Mouse (Mus musculus) midbrain, postnatal 0 days (tissue): ENCODE measurements around the gene Lrrc61. TPM values are rescaled to one million over a fixed set of nuclear protein-coding genes. Genes with fewer than 3 reads are reported as not detected.

ENCODE experiments used
- ATAC-seq: fragments of 200-750 bp; cut with Nextera tagmentation; 2 replicates; pipeline ENCODE4 v1.8.0; 2017; ENCODE audit warnings: moderate number of reproducible peaks, mild to moderate bottlenecking, moderate TSS enrichment, moderate library complexity; ENCODE audit not compliant: low FRiP score
- DNase-seq: peaks from one replicate; pipeline ENCODE4 v3.0.0-alpha.2; 2015; ENCODE audit warnings: low spot score
- H3K27ac ChIP-seq: fragments of 300-500 bp; sonication (generic); 2 replicates; pipeline ENCODE4 v1.5.1; 2014; ENCODE audit warnings: low read depth, mild to moderate bottlenecking, low read length, mixed read lengths
- H3K27me3 ChIP-seq: fragments of 300-500 bp; sonication (generic); 2 replicates; pipeline ENCODE4 v1.6.1; 2014; ENCODE audit warnings: low read length, control low read depth, mixed read lengths; ENCODE audit not compliant: insufficient read depth
- H3K36me3 ChIP-seq: fragments of 300-500 bp; sonication (generic); 2 replicates; pipeline ENCODE4 v1.6.1; 2014; ENCODE audit warnings: low read length, control low read depth, mixed read lengths; ENCODE audit not compliant: insufficient read depth
- H3K4me1 ChIP-seq: fragments of 300-500 bp; sonication (generic); 2 replicates; pipeline ENCODE4 v1.6.1; 2014; ENCODE audit warnings: mild to moderate bottlenecking, control low read depth, antibody characterized with exemption, low read length, mixed read lengths; ENCODE audit not compliant: insufficient read depth
- H3K4me2 ChIP-seq: fragments of 300-500 bp; sonication (generic); 2 replicates; pipeline ENCODE4 v1.6.1; 2014; ENCODE audit warnings: low read depth, mild to moderate bottlenecking, low read length, mixed read lengths; ENCODE audit not compliant: poor library complexity, severe bottlenecking
- H3K4me3 ChIP-seq: fragments of 300-500 bp; sonication (generic); 2 replicates; pipeline ENCODE4 v1.5.1; 2014; ENCODE audit warnings: low read depth, mild to moderate bottlenecking, low read length, moderate library complexity
- H3K9ac ChIP-seq: fragments of 300-500 bp; sonication (generic); replicated peaks from 2 replicates; pipeline ENCODE4 v1.6.1; 2014; ENCODE audit warnings: mild to moderate bottlenecking, low read length, moderate library complexity, mixed read lengths; ENCODE audit not compliant: poor library complexity, severe bottlenecking
- H3K9me3 ChIP-seq: fragments of 300-500 bp; sonication (generic); 2 replicates; pipeline ENCODE4 v1.6.1; 2016; ENCODE audit warnings: low read length, control low read depth
- CTCF ChIP-seq: IDR thresholded peaks from 2 replicates; pipeline ENCODE4 v1.5.1; 2016; ENCODE audit warnings: antibody characterized with exemption, mild to moderate bottlenecking
- WGBS: fragments of 180-500 bp; shearing (Covaris S2); extraction: QIAGEN DNeasy Blood & Tissue Kit; methylation state at CpG from one replicate; pipeline ENCODE4 v1.1.7; 2014; 5-methylcytosine and 5-hydroxymethylcytosine counted together
- polyA plus RNA-seq: library from polyadenylated mRNA; unstranded; fragments of >200 nt; fragmentation: Nextera tagmentation; extraction: Ambion mirVana; gene quantifications from 2 replicates; pipeline ENCODE4 v1.2.1, GENCODE M21; 2015
- total RNA-seq: library from RNA; depleted of rRNA; stranded (reverse); fragments of >200 nt; gene quantifications from 2 replicates; pipeline ENCODE4 v1.2.3, GENCODE M21; 2014

Lrrc61 gene
- total and polyA plus RNA-seq, 2 experiments from 2014 or later, result 23.3 to 82.4 TPM

GRCm38 (mm10) chr6:48591221-48591845 is 36.7 kb downstream of the Lrrc61 start:
- DNase-seq, result no peak
- no peak overlapping the region for H3K4me3 ChIP-seq
- no peaks in the 10 kb centered on the region for H3K27me3 ChIP-seq
- no peak overlapping the region for H3K9ac ChIP-seq
- WGBS, result 87% methylated on average over 3 of the region's 3 CpGs
- H3K36me3 ChIP-seq, result peaks cover 7% of the 10 kb centered on the region
- no peak for ATAC-seq
- H3K4me2 ChIP-seq, result no peak overlapping the region
- H3K4me1 ChIP-seq, result peaks cover 13% of the 10 kb centered on the region
- TF ChIP-seq CTCF, result no peak
- H3K9me3 ChIP-seq, result peaks cover 3% of the 10 kb centered on the region; the same call in 1 of the 2 replicates
- H3K27ac ChIP-seq, result no peak overlapping the region

GRCm38 (mm10) chr6:48591871-48592270 is 37.3 kb downstream of the Lrrc61 start:
- 94% methylated on average over 6 of the region's 6 CpGs for WGBS
- DNase-seq (no peak), ATAC-seq (no peak)
- H3K27ac ChIP-seq, result no peak overlapping the region
- no peak overlapping the region for H3K4me2 ChIP-seq
- H3K27me3 ChIP-seq, result no peaks in the 10 kb centered on the region
- H3K4me1 ChIP-seq, result peaks cover 13% of the 10 kb centered on the region
- no peak overlapping the region for H3K4me3 ChIP-seq
- H3K36me3 ChIP-seq, result peaks cover 13% of the 10 kb centered on the region
- peaks cover 8% of the 10 kb centered on the region; the same call in 1 of the 2 replicates for H3K9me3 ChIP-seq
- TF ChIP-seq CTCF, result no peak
- H3K9ac ChIP-seq, result no peak overlapping the region

GRCm38 (mm10) chr6:48593158-48594042 is 38.8 kb downstream of the Lrrc61 start, which contains the start of the genes Repin1 and Gm44965:
Gene Repin1 (plus strand): TSS chr6:48593883.
Gene Gm44965 (plus strand): TSS chr6:48593941.
- peak; percentile 67 for TF ChIP-seq CTCF
- ATAC-seq (peak; percentile 94), DNase-seq (peak; percentile 95)
- H3K4me2 ChIP-seq, result peak within 1 kb of the TSS; percentile 69
- H3K27me3 ChIP-seq, result no peaks in the 10 kb centered on the region
- H3K27ac ChIP-seq, result peak within 1 kb of the TSS; percentile 96
- peak within 1 kb of the TSS; percentile 62 for H3K4me3 ChIP-seq
- WGBS, result 3% methylated on average over 42 of the region's 45 CpGs
- H3K9me3 ChIP-seq, result peaks cover 13% of the 10 kb centered on the region; the same call in 1 of the 2 replicates
- H3K4me1 ChIP-seq, result peaks cover 13% of the 10 kb centered on the region
- H3K9ac ChIP-seq, result peak within 1 kb of the TSS; percentile 67
- peaks cover 28% of the 10 kb centered on the region for H3K36me3 ChIP-seq

- peaks cover 33% of the 10 kb centered on the region for H3K36me3 ChIP-seq
- WGBS, result 1% methylated on average over 40 of the region's 41 CpGs
- peak; percentile 81 for DNase-seq
- peak overlapping the region; percentile 67 for H3K9ac ChIP-seq
- H3K9me3 ChIP-seq, result peaks cover 13% of the 10 kb centered on the region; the same call in 1 of the 2 replicates
- no peak for TF ChIP-seq CTCF
- peak overlapping the region; percentile 62 for H3K4me3 ChIP-seq
- peak; percentile 88 for ATAC-seq
- H3K4me1 ChIP-seq, result peaks cover 13% of the 10 kb centered on the region
- H3K4me2 ChIP-seq, result peak overlapping the region; percentile 69
- H3K27ac ChIP-seq, result peak overlapping the region; percentile 96
- H3K27me3 ChIP-seq, result no peaks in the 10 kb centered on the region
These were observed 39.6 kb downstream of the Lrrc61 start for GRCm38 (mm10) chr6:48594043-48594738.

DNA sequence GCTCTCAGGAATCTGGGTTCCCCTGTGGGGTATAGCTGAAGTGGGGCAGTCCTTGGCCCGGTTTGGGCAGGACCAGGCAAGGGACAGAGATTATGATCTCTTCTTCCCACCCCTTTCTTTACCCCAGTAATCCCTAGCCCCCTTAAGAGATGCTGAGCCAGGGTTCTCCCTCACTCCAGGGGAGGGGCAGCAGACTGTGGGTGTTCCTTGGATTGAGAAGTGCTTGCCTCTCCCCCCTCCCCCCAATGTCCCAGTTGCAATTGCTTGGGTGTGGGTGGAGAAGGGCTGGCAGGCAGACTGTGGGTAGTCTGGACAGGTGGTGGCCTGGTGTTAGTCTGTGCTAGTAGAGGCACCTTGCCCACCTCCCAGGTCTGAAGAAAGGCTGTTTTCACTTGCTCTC is 40.7 kb downstream of the Lrrc61 start:
- Histone ChIP-seq H3K4me2 (peak overlapping the region; percentile 69), H3K27me3 (no peaks in the 10 kb centered on the region), H3K36me3 (peaks cover 41% of the 10 kb centered on the region), H3K4me3 (peak overlapping the region; percentile 62; the same call in 1 of the 2 replicates), H3K27ac (peak overlapping the region; percentile 96), H3K4me1 (peaks cover 13% of the 10 kb centered on the region), H3K9ac (0 out of 2 replicates have a peak overlapping the region, but pooled peaks have one; percentile 67), H3K9me3 (peaks cover 13% of the 10 kb centered on the region; the same call in 1 of the 2 replicates)
- DNase-seq, result no peak
- ATAC-seq, result no peak
- WGBS, result 50% methylated on average over 1 of the region's 1 CpGs
- no peak for TF ChIP-seq CTCF
